Mouse (Mus musculus) neural tube, embryonic 13.5 days (tissue): ENCODE measurements around the gene Rb1. TPM values are rescaled to one million over a fixed set of nuclear protein-coding genes. Genes with fewer than 3 reads are reported as not detected.
A peak's percentile ranks its signal among the peaks of the same experiment; 100 is the strongest.

Experiments
- ATAC-seq: fragments of 200-750 bp; cut with Nextera tagmentation; 2 replicates; pipeline ENCODE4 v1.8.0; 2017; ENCODE audit warnings: low read depth, mild to moderate bottlenecking, moderate TSS enrichment, moderate library complexity
- H3K27ac ChIP-seq: fragments of 300-500 bp; sonication (generic); replicated peaks from 2 replicates; pipeline ENCODE4 v1.5.1; 2015; ENCODE audit warnings: moderate library complexity, mild to moderate bottlenecking, inconsistent platforms
- H3K27me3 ChIP-seq: fragments of 300-500 bp; sonication (generic); 2 replicates; pipeline ENCODE4 v1.6.1; 2015; ENCODE audit warnings: mild to moderate bottlenecking, inconsistent platforms
- H3K36me3 ChIP-seq: fragments of 300-500 bp; sonication (generic); 2 replicates; pipeline ENCODE4 v1.6.1; 2015; ENCODE audit warnings: mild to moderate bottlenecking, inconsistent platforms
- H3K4me1 ChIP-seq: fragments of 300-500 bp; sonication (generic); replicated peaks from 2 replicates; pipeline ENCODE4 v1.6.1; 2015; ENCODE audit warnings: inconsistent platforms
- H3K4me2 ChIP-seq: fragments of 300-500 bp; sonication (generic); 2 replicates; pipeline ENCODE4 v1.6.1; 2015; ENCODE audit warnings: inconsistent platforms, mild to moderate bottlenecking, moderate library complexity
- H3K4me3 ChIP-seq: fragments of 300-500 bp; sonication (generic); 2 replicates; pipeline ENCODE4 v1.5.1; 2015; ENCODE audit warnings: mild to moderate bottlenecking, inconsistent platforms
- H3K9ac ChIP-seq: fragments of 300-500 bp; sonication (generic); 2 replicates; pipeline ENCODE4 v1.6.1; 2015; ENCODE audit warnings: moderate library complexity, mild to moderate bottlenecking, inconsistent platforms
- H3K9me3 ChIP-seq: fragments of 300-500 bp; sonication (generic); 2 replicates; pipeline ENCODE4 v1.6.1; 2016; ENCODE audit warnings: inconsistent platforms
- WGBS: fragments of 180-500 bp; shearing (Covaris S2); methylation state at CpG from one replicate; pipeline ENCODE4 v1.1.7; 2015; 5-methylcytosine and 5-hydroxymethylcytosine counted together
- polyA plus RNA-seq: library from polyadenylated mRNA; unstranded; fragments of >200 nt; fragmentation: Nextera tagmentation; extraction: Ambion mirVana; gene quantifications from 2 replicates; pipeline ENCODE4 v1.2.1, GENCODE M21; 2015

Gene Rb1
- polyA plus RNA-seq, 1 experiment from 2014 or later = 25.4 TPM

GRCm38 (mm10) chr14:73331386-73331785, 5.8 kb upstream of the Rb1 start:
- ATAC-seq = no peak
- Histone ChIP-seq H3K9me3 (no peaks in the 10 kb centered on the region), H3K4me3 (no peak overlapping the region)

GRCm38 (mm10) chr14:73329871-73330270, 4.2 kb upstream of the Rb1 start:
- ATAC-seq = no peak
- Histone ChIP-seq H3K9me3 (no peaks in the 10 kb centered on the region), H3K4me1 (peaks cover 10% of the 10 kb centered on the region), H3K27ac (no peak overlapping the region), H3K4me2 (no peak overlapping the region), H3K4me3 (no peak overlapping the region), H3K27me3 (no peaks in the 10 kb centered on the region), H3K36me3 (no peaks in the 10 kb centered on the region), H3K9ac (no peak overlapping the region)
- 92% methylated on average over 2 of the region's 2 CpGs for WGBS

More at GRCm38 (mm10) chr14:73331386-73331785, 5.8 kb upstream of the Rb1 start:
- Histone ChIP-seq H3K27me3 (no peaks in the 10 kb centered on the region), H3K27ac (no peak overlapping the region), H3K9ac (no peak overlapping the region), H3K4me1 (peaks cover 8% of the 10 kb centered on the region), H3K4me2 (no peak overlapping the region), H3K36me3 (no peaks in the 10 kb centered on the region)
- 87% methylated on average over 4 of the region's 4 CpGs for WGBS

- Histone ChIP-seq H3K36me3 (no peaks in the 10 kb centered on the region), H3K4me2 (peak overlapping the region; percentile 87), H3K4me1 (peaks cover 29% of the 10 kb centered on the region), H3K9ac (peak overlapping the region; percentile 96), H3K4me3 (peak overlapping the region; percentile 74), H3K27me3 (no peaks in the 10 kb centered on the region), H3K27ac (peak overlapping the region; percentile 98), H3K9me3 (no peaks in the 10 kb centered on the region)
- no peak for ATAC-seq
- 5% methylated on average over 8 of the region's 8 CpGs for WGBS
Observed at GRCm38 (mm10) chr14:73326511-73326910, 889 bp upstream of the Rb1 start.

- Histone ChIP-seq H3K36me3 (0 out of 2 replicates have a peak, but pooled peaks cover 8% of the 10 kb centered on the region), H3K27ac (peak overlapping the region; percentile 98), H3K4me1 (peaks cover 29% of the 10 kb centered on the region), H3K27me3 (no peaks in the 10 kb centered on the region), H3K4me2 (peak overlapping the region; percentile 87), H3K9ac (peak overlapping the region; percentile 96), H3K4me3 (peak overlapping the region; percentile 74), H3K9me3 (no peaks in the 10 kb centered on the region)
- under 1% methylated on average over 53 of the region's 55 CpGs for WGBS
- ATAC-seq = peak; percentile 72
Observed at GRCm38 (mm10) chr14:73324634-73325455, 777 bp downstream of the Rb1 start.

GRCm38 (mm10) chr14:73323965-73324364, 1.7 kb downstream of the Rb1 start:
- 25% methylated on average over 2 of the region's 2 CpGs for WGBS
- H3K36me3 ChIP-seq = 0 out of 2 replicates have a peak, but pooled peaks cover 8% of the 10 kb centered on the region
- H3K27me3 ChIP-seq = no peaks in the 10 kb centered on the region
- no peak overlapping the region for H3K4me3 ChIP-seq
- H3K4me1 ChIP-seq = peaks cover 29% of the 10 kb centered on the region
- H3K27ac ChIP-seq = no peak overlapping the region
- H3K4me2 ChIP-seq = peak overlapping the region; percentile 87
- no peaks in the 10 kb centered on the region for H3K9me3 ChIP-seq
- no peak for ATAC-seq
- no peak overlapping the region for H3K9ac ChIP-seq

- H3K9me3 ChIP-seq = no peaks in the 10 kb centered on the region
- 88% methylated on average over 3 of the region's 3 CpGs for whole genome bisulfite sequencing
Observed at GRCm38 (mm10) chr14:73322142-73322541, 3.5 kb downstream of the Rb1 start.

GRCm38 (mm10) chr14:73316933-73317332, 8.7 kb downstream of the Rb1 start:
- ATAC-seq = no peak
- Histone ChIP-seq H3K4me3 (no peak overlapping the region), H3K27ac (no peak overlapping the region), H3K9ac (no peak overlapping the region), H3K4me2 (no peak overlapping the region), H3K36me3 (0 out of 2 replicates have a peak, but pooled peaks cover 8% of the 10 kb centered on the region), H3K27me3 (no peaks in the 10 kb centered on the region), H3K4me1 (peaks cover 15% of the 10 kb centered on the region), H3K9me3 (no peaks in the 10 kb centered on the region)

More at GRCm38 (mm10) chr14:73322142-73322541, 3.5 kb downstream of the Rb1 start:
- H3K4me2 ChIP-seq = no peak overlapping the region
- no peak overlapping the region for H3K4me3 ChIP-seq
- 0 out of 2 replicates have a peak, but pooled peaks cover 8% of the 10 kb centered on the region for H3K36me3 ChIP-seq
- peaks cover 28% of the 10 kb centered on the region for H3K4me1 ChIP-seq
- H3K9ac ChIP-seq = no peak overlapping the region
- no peak overlapping the region for H3K27ac ChIP-seq
- ATAC-seq = no peak
- H3K27me3 ChIP-seq = no peaks in the 10 kb centered on the region

- no peaks in the 10 kb centered on the region for H3K27me3 ChIP-seq
- H3K9me3 ChIP-seq = no peaks in the 10 kb centered on the region
- H3K4me3 ChIP-seq = no peak overlapping the region
- 77% methylated on average over 4 of the region's 4 CpGs for WGBS
- H3K36me3 ChIP-seq = no peaks in the 10 kb centered on the region
- no peak overlapping the region for H3K27ac ChIP-seq
- H3K4me2 ChIP-seq = no peak overlapping the region
- H3K4me1 ChIP-seq = peaks cover 15% of the 10 kb centered on the region
- no peak for ATAC-seq
- H3K9ac ChIP-seq = no peak overlapping the region
Observed at GRCm38 (mm10) chr14:73313864-73314263, 11.8 kb downstream of the Rb1 start.

- Histone ChIP-seq H3K9me3 (no peaks in the 10 kb centered on the region), H3K4me1 (peaks cover 15% of the 10 kb centered on the region), H3K27me3 (no peaks in the 10 kb centered on the region), H3K4me3 (no peak overlapping the region), H3K4me2 (no peak overlapping the region), H3K27ac (no peak overlapping the region), H3K36me3 (no peaks in the 10 kb centered on the region), H3K9ac (no peak overlapping the region)
- 65% methylated on average over 5 of the region's 5 CpGs for WGBS
- no peak for ATAC-seq
Observed at GRCm38 (mm10) chr14:73313396-73313795, 12.2 kb downstream of the Rb1 start.

- no peaks in the 10 kb centered on the region for H3K27me3 ChIP-seq
Observed at GRCm38 (mm10) chr14:73312909-73313308, 12.7 kb downstream of the Rb1 start.

GRCm38 (mm10) chr14:73307490-73307889, 18.1 kb downstream of the Rb1 start:
- Histone ChIP-seq H3K4me3 (no peak overlapping the region), H3K27ac (no peak overlapping the region), H3K27me3 (no peaks in the 10 kb centered on the region), H3K36me3 (no peaks in the 10 kb centered on the region), H3K4me1 (peaks cover 10% of the 10 kb centered on the region), H3K4me2 (no peak overlapping the region), H3K9ac (no peak overlapping the region), H3K9me3 (no peaks in the 10 kb centered on the region)
- peak; percentile 81; the same call in 1 of the 2 replicates for ATAC-seq
- WGBS = 36% methylated on average over 1 of the region's 1 CpGs

More at GRCm38 (mm10) chr14:73312909-73313308, 12.7 kb downstream of the Rb1 start:
- no peaks in the 10 kb centered on the region for H3K9me3 ChIP-seq
- no peaks in the 10 kb centered on the region for H3K36me3 ChIP-seq
- ATAC-seq = no peak
- no peak overlapping the region for H3K4me3 ChIP-seq
- H3K27ac ChIP-seq = no peak overlapping the region
- peaks cover 20% of the 10 kb centered on the region for H3K4me1 ChIP-seq
- H3K4me2 ChIP-seq = no peak overlapping the region
- no peak overlapping the region for H3K9ac ChIP-seq
- WGBS = 81% methylated on average over 5 of the region's 5 CpGs

GRCm38 (mm10) chr14:73303193-73303592, 22.4 kb downstream of the Rb1 start:
- H3K36me3 ChIP-seq = no peaks in the 10 kb centered on the region
- no peak overlapping the region for H3K9ac ChIP-seq
- peaks cover 8% of the 10 kb centered on the region for H3K4me1 ChIP-seq
- H3K4me3 ChIP-seq = no peak overlapping the region
- 41% methylated on average over 3 of the region's 3 CpGs for WGBS
- no peaks in the 10 kb centered on the region for H3K27me3 ChIP-seq
- ATAC-seq = no peak
- H3K4me2 ChIP-seq = no peak overlapping the region
- H3K27ac ChIP-seq = no peak overlapping the region
- H3K9me3 ChIP-seq = no peaks in the 10 kb centered on the region
